Mouse (Mus musculus): ENCODE measurements at regions not wholly inside any gene's neighbourhood (a gene's known extent, or its start where the extent isn't known, plus 50 kb on each side); places are given as distances from the start of the nearest gene placed in this dataset.

GRCm38 (mm10) chr2:124718985-124719384, 348.9 kb upstream of the Slc24a5 start:
- DNase-seq (ENCODE audit: low read depth) = no peak

GRCm38 (mm10) chr2:124719820-124720478, 348.0 kb upstream of the Slc24a5 start:
- DNase-seq (ENCODE audit: low read depth) = no peak

GRCm38 (mm10) chr2:124720593-124721445, 347.1 kb upstream of the Slc24a5 start:
- no peak for DNase-seq (ENCODE audit: low read depth)

GRCm38 (mm10) chr2:124724171-124724570, 343.8 kb upstream of the Slc24a5 start:
- no peak for DNase-seq (ENCODE audit: low read depth)

GRCm38 (mm10) chr2:124724827-124725480, 343.0 kb upstream of the Slc24a5 start:
- DNase-seq (ENCODE audit: low read depth) = no peak

GRCm38 (mm10) chr2:124727979-124728378, 339.9 kb upstream of the Slc24a5 start:
- DNase-seq (ENCODE audit: low read depth) = no peak

GRCm38 (mm10) chr2:124732593-124732992, 335.3 kb upstream of the Slc24a5 start:
- DNase-seq (ENCODE audit: low read depth) = no peak

- no peak for DNase-seq (ENCODE audit: low read depth)
Measured at GRCm38 (mm10) chr2:124740848-124741247, 327.1 kb upstream of the Slc24a5 start.

GRCm38 (mm10) chr2:124742964-124743363, 325.0 kb upstream of the Slc24a5 start:
- DNase-seq (ENCODE audit: low read depth) = no peak

GRCm38 (mm10) chr2:124745045-124745444, 322.9 kb upstream of the Slc24a5 start:
- DNase-seq (ENCODE audit: low read depth) = no peak

- no peak for DNase-seq (ENCODE audit: low read depth)
Measured at GRCm38 (mm10) chr2:124747119-124747518, 320.8 kb upstream of the Slc24a5 start.

- no peak for DNase-seq (ENCODE audit: low read depth)
Measured at GRCm38 (mm10) chr2:124747627-124748026, 320.3 kb upstream of the Slc24a5 start.

GRCm38 (mm10) chr2:124751832-124752231, 316.1 kb upstream of the Slc24a5 start:
- no peak for DNase-seq (ENCODE audit: low read depth)

GRCm38 (mm10) chr2:124753717-124754116, 314.2 kb upstream of the Slc24a5 start:
- no peak for DNase-seq (ENCODE audit: low read depth)

GRCm38 (mm10) chr2:124755244-124755643, 312.7 kb upstream of the Slc24a5 start:
- no peak for DNase-seq (ENCODE audit: low read depth)

- no peak for DNase-seq (ENCODE audit: low read depth)
Measured at GRCm38 (mm10) chr2:124758992-124759391, 308.9 kb upstream of the Slc24a5 start.

GRCm38 (mm10) chr2:124763650-124764049, 304.3 kb upstream of the Slc24a5 start:
- DNase-seq (ENCODE audit: low read depth) = no peak

- DNase-seq (ENCODE audit: low read depth) = no peak
Measured at GRCm38 (mm10) chr2:124764186-124764910, 303.6 kb upstream of the Slc24a5 start.

- no peak for DNase-seq (ENCODE audit: low read depth)
Measured at GRCm38 (mm10) chr2:124769267-124769967, 298.5 kb upstream of the Slc24a5 start.

- DNase-seq (ENCODE audit: low read depth) = no peak
Measured at GRCm38 (mm10) chr2:124770028-124770427, 297.9 kb upstream of the Slc24a5 start.

- DNase-seq (ENCODE audit: low read depth) = peak; percentile 33
Measured at GRCm38 (mm10) chr2:124772055-124772708, 295.7 kb upstream of the Slc24a5 start.

Data from fibroblast of lung, adult 2 months (primary cell).